Mouse (Mus musculus) limb, embryonic 14.5 days (tissue): ENCODE data around the gene Tssk3. TPM values are rescaled to one million over a fixed set of nuclear protein-coding genes. Genes with fewer than 3 reads are reported as not detected.

Experiments
- ATAC-seq: fragments of 200-750 bp; cut with Nextera tagmentation; 2 replicates; pipeline ENCODE4 v1.8.0; 2017; ENCODE audit warnings: low read depth, moderate number of reproducible peaks, moderate TSS enrichment; ENCODE audit not compliant: low FRiP score
- DNase-seq: peaks from one replicate; pipeline ENCODE4 v3.0.0-alpha.2; 2015; ENCODE audit warnings: low spot score
- H3K27ac ChIP-seq: fragments of 300-500 bp; sonication (generic); replicated peaks from 2 replicates; pipeline ENCODE4 v1.5.1; 2014; ENCODE audit warnings: low read depth, mild to moderate bottlenecking, low read length, moderate library complexity, mixed read lengths
- H3K27me3 ChIP-seq: fragments of 300-500 bp; sonication (generic); 2 replicates; pipeline ENCODE4 v1.6.1; 2014; ENCODE audit warnings: low read length, mixed read lengths; ENCODE audit not compliant: control insufficient read depth, insufficient read depth
- H3K36me3 ChIP-seq: fragments of 300-500 bp; sonication (generic); 2 replicates; pipeline ENCODE4 v1.6.1; 2014; ENCODE audit warnings: mild to moderate bottlenecking, low read length, moderate library complexity, mixed read lengths; ENCODE audit not compliant: control insufficient read depth, insufficient read depth
- H3K4me1 ChIP-seq: fragments of 300-500 bp; sonication (generic); 2 replicates; pipeline ENCODE4 v1.6.1; 2014; ENCODE audit warnings: antibody characterized with exemption, low read length, mixed read lengths; ENCODE audit not compliant: control insufficient read depth, insufficient read depth
- H3K4me2 ChIP-seq: fragments of 300-500 bp; sonication (generic); replicated peaks from 2 replicates; pipeline ENCODE4 v1.6.1; 2014; ENCODE audit warnings: low read depth, mild to moderate bottlenecking, low read length, moderate library complexity; ENCODE audit not compliant: severe bottlenecking
- H3K4me3 ChIP-seq: fragments of 300-500 bp; sonication (generic); replicated peaks from 2 replicates; pipeline ENCODE4 v1.5.1; 2014; ENCODE audit warnings: low read length
- H3K9ac ChIP-seq: fragments of 300-500 bp; sonication (generic); 2 replicates; pipeline ENCODE4 v1.6.1; 2014; ENCODE audit warnings: mild to moderate bottlenecking, low read depth, low read length, moderate library complexity; ENCODE audit not compliant: severe bottlenecking
- H3K9me3 ChIP-seq: fragments of 300-500 bp; sonication (generic); 2 replicates; pipeline ENCODE4 v1.6.1; 2016; ENCODE audit warnings: low read length; ENCODE audit not compliant: control insufficient read depth
- POLR2A ChIP-seq: fragments of 200-500 bp; IDR thresholded peaks from 2 replicates; pipeline ENCODE4 v1.8.0; 2012; ENCODE audit warnings: inconsistent platforms, mild to moderate bottlenecking, moderate library complexity, borderline replicate concordance; ENCODE audit not compliant: insufficient read depth, insufficient read length; ENCODE audit errors: extremely low read depth
- WGBS: fragments of 180-500 bp; shearing (Covaris S2); extraction: QIAGEN DNeasy Blood & Tissue Kit; methylation state at CpG from one replicate; pipeline ENCODE4 v1.1.7; 2014; 5-methylcytosine and 5-hydroxymethylcytosine counted together
- polyA plus RNA-seq, 2 experiments: library from polyadenylated mRNA; depleted of rRNA in 1 of 2; stranded (reverse) in 1 of 2; unstranded in 1 of 2; fragments of >200 nt; fragmentation: Nextera tagmentation in 1 of 2; extraction: Ambion mirVana in 1 of 2; gene quantifications; 2 replicates each; pipeline versions ENCODE4 v1.2.1 to v1.2.3; 2012 to 2014

The Tssk3 gene
- polyA plus RNA-seq, 2 experiments, result not detected

DNA sequence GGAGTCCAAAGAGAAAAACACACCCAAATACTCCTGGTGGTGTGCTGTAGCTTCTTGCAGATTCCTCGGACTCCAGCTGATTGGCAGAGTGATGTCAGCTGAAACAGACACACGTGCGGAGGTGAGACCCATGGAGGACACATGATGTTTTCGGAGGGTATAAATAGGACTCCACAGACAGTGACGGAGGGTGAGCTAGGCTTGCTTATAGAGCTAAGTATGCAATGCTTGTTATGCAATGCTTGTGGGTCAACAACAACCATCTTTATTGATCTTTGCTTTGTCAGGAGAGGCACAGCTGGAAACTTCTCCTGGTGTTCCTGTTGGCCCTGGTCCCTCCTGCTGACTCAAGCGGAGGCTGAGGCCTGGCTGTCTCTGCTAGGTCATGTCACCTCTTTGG lies 42.1 kb downstream of the Tssk3 start:
- WGBS, result 83% methylated on average over 6 of the region's 6 CpGs
- no peaks in the 10 kb centered on the region for H3K4me1 ChIP-seq

DNA sequence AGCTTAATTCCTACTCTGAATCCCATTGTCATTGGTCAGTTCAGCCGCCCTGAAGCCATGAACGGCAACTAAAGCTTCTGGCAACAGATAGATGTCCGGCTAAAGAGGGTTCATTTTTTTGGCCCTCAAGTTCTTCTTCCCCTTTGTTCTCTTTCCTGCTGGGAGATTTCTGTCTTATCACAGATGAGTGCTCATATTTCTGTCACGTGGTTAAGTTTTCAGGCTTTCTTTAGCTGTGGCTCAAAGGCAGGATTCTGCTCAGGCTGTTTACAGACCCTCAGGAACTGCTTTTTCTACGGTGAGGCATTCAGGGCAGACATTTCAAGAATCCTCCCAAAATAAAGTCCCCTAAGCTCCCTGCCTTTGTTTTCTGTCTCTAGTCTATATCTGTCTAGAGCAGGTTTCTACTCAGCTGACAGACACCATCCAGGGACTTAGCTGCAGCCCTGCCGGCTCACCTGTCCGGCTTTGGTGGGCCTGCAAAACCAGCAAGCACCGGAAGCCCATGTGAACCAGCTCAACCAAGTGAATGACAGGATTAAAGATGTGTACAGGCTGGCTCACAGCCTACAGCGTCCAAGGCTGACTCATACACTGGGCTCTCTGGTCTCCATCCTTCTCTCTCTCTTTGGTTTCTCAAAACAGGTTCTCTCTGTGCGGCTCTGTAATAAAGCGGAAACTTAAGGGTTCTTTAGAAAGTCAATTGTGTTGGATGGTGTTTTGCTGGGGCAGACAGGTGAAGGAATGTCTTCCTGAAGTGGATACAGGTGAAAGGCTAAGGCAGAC lies 42.9 kb downstream of the Tssk3 start:
- Histone ChIP-seq H3K4me3 (no peak overlapping the region), H3K4me1 (no peaks in the 10 kb centered on the region), H3K36me3 (no peaks in the 10 kb centered on the region), H3K27me3 (peaks cover 2% of the 10 kb centered on the region; the same call in 1 of the 2 replicates), H3K27ac (no peak overlapping the region), H3K4me2 (no peak overlapping the region), H3K9ac (no peak overlapping the region), H3K9me3 (no peaks in the 10 kb centered on the region)
- DNase-seq, result no peak
- ATAC-seq, result no peak; the same call in 1 of the 2 replicates
- 79% methylated on average over 11 of the region's 11 CpGs for WGBS
- TF ChIP-seq POLR2A, result no peak

More for the DNA sequence above, 42.1 kb downstream of the Tssk3 start:
- Histone ChIP-seq H3K9me3 (no peaks in the 10 kb centered on the region), H3K27me3 (no peaks in the 10 kb centered on the region), H3K36me3 (no peaks in the 10 kb centered on the region), H3K27ac (no peak overlapping the region), H3K9ac (no peak overlapping the region), H3K4me2 (no peak overlapping the region), H3K4me3 (no peak overlapping the region)
- TF ChIP-seq POLR2A, result no peak
- ATAC-seq (no peak), DNase-seq (no peak)

DNA sequence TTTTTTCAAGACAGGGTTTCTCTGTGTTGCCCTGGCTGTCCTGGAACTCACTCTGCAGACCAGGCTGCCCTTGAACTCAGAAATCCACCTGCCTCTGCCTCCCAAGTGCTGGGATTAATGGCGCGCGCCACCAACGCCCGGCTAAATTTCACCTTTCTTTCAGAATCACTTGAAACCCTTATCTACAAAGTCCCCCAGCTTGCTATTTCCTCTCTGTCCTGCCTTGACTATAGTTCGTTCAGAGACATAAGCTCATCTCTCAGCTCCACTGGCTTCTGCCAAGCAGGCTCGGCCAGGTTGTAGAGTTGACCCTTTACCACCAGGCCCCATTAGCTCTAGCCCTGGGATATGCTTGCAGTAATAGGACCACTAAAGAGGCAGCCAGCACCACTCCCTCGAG lies 43.5 kb downstream of the Tssk3 start:
- Histone ChIP-seq H3K27me3 (peaks cover 8% of the 10 kb centered on the region), H3K4me2 (no peak overlapping the region), H3K9me3 (no peaks in the 10 kb centered on the region), H3K9ac (no peak overlapping the region), H3K4me1 (no peaks in the 10 kb centered on the region), H3K36me3 (no peaks in the 10 kb centered on the region), H3K27ac (no peak overlapping the region), H3K4me3 (no peak overlapping the region)
- ATAC-seq (no peak), DNase-seq (no peak)
- WGBS, result 85% methylated on average over 8 of the region's 8 CpGs
- TF ChIP-seq POLR2A, result no peak

DNA sequence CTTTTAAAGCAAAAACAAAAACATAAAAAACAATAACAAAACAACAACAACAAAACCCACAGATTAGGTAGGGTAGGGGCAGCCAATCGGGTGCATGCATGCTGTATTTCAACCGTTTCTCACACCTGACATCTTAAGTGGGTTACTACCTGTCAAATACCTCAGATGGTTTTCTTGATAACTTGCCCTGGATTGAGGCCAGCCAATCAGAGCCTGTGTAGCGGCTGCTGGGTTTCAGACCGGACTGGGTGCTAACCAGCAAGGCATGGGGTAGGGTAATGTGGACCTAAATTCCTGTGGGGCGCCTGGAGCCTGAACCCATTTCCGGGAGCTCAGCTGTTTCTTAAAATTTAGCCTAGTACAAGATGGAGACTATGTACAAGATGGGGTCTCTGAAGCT lies 49.7 kb downstream of the Tssk3 start:
- 31% methylated on average over 6 of the region's 6 CpGs for WGBS
- DNase-seq, result no peak
- Histone ChIP-seq H3K4me2 (peak overlapping the region; percentile 61; the same call in 1 of the 2 replicates), H3K27me3 (peaks cover 39% of the 10 kb centered on the region), H3K4me1 (peaks cover 4% of the 10 kb centered on the region; the same call in 1 of the 2 replicates), H3K36me3 (no peaks in the 10 kb centered on the region), H3K27ac (no peak overlapping the region), H3K4me3 (peak overlapping the region; percentile 41), H3K9me3 (no peaks in the 10 kb centered on the region), H3K9ac (no peak overlapping the region)
- no peak for TF ChIP-seq POLR2A
- ATAC-seq, result no peak

DNA sequence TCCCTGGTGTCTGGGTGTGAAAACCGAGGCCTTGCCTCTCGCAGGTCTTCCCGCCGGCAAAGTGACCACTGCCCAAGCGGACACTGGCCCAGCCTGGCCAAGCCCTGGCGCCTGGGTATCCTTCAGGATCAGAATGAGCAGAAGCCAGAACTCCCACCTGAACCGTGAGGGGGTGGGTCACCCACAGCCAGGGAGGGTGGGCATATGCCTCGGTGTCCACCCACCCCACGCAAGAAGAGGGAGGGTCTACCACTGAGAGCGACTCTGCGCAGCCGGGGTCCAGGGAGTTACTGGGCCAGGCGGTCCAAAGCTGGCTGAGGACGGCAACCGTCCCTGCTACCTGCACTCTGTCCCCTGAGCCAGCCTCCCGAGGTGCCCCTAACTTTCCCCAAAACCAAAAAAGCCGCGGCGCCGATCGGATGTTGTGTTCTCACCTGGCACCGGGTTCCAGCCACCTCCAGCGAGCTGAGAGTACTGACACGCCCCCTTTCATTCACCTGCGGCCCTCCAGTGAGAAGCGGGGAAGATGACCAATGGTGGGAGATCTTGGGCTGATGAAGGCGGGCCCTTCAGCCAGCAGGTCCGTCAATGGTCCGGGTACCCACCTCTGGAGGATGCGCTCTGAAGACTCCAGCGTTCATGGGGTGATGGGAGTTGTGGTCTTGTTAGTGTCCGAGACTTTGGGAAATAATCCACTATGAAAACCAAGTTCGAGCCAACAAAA lies 50.3 kb downstream of the Tssk3 start, which contains the start of gene Zbtb8b:
Zbtb8b (minus strand) TSS at position 514 of the 724 bp plus-strand sequence.
- H3K4me2 ChIP-seq, result peak within 1 kb of the TSS; percentile 61
- peaks cover 4% of the 10 kb centered on the region; the same call in 1 of the 2 replicates for H3K4me1 ChIP-seq
- no peak for TF ChIP-seq POLR2A
- H3K27me3 ChIP-seq, result peaks cover 39% of the 10 kb centered on the region
- H3K27ac ChIP-seq, result no peak within 1 kb of the TSS
- peak within 1 kb of the TSS; percentile 41 for H3K4me3 ChIP-seq
- DNase-seq (peak; percentile 67), ATAC-seq (peak; percentile 81)
- H3K9ac ChIP-seq, result peak within 1 kb of the TSS; percentile 36; the same call in 1 of the 2 replicates
- H3K9me3 ChIP-seq, result no peaks in the 10 kb centered on the region
- no peaks in the 10 kb centered on the region for H3K36me3 ChIP-seq
- 2% methylated on average over 33 of the region's 33 CpGs for WGBS

Other genes with a start within 250 kb of the Tssk3 start
- 17.1 and 22.5 TPM in 2 replicates for gene C77080, start 229.6 kb downstream of the Tssk3 start, polyA plus RNA-seq (2012; rRNA removed)
- gene C77080, start 229.6 kb downstream of the Tssk3 start, polyA plus RNA-seq (2014; fragmentation: Nextera tagmentation; extraction: Ambion mirVana), result 7.6 and 9.2 TPM in 2 replicates
- gene Sync, start 203.4 kb downstream of the Tssk3 start, polyA plus RNA-seq (2012; rRNA removed), result 3.9 and 5.3 TPM in 2 replicates
- gene Sync, start 203.4 kb downstream of the Tssk3 start, polyA plus RNA-seq (2014; fragmentation: Nextera tagmentation; extraction: Ambion mirVana), result 4.6 and 6.1 TPM in 2 replicates
- 112 and 128 TPM in 2 replicates for gene Rbbp4, start 155.7 kb downstream of the Tssk3 start, polyA plus RNA-seq (2012; rRNA removed)
- gene Rbbp4, start 155.7 kb downstream of the Tssk3 start, polyA plus RNA-seq (2014; fragmentation: Nextera tagmentation; extraction: Ambion mirVana), result 331 and 346 TPM in 2 replicates
- gene Zbtb8os, start 155.3 kb downstream of the Tssk3 start, polyA plus RNA-seq (2012; rRNA removed), result 26.4 and 36.6 TPM in 2 replicates
- 44.4 TPM in 2 replicates for gene Zbtb8os, start 155.3 kb downstream of the Tssk3 start, polyA plus RNA-seq (2014; fragmentation: Nextera tagmentation; extraction: Ambion mirVana)
- 16.2 and 16.8 TPM in 2 replicates for gene Zbtb8a, start 112.9 kb downstream of the Tssk3 start, polyA plus RNA-seq (2012; rRNA removed)
- 5.6 and 7.1 TPM in 2 replicates for gene Zbtb8a, start 112.9 kb downstream of the Tssk3 start, polyA plus RNA-seq (2014; fragmentation: Nextera tagmentation; extraction: Ambion mirVana)
- gene Zbtb8b, start 50.2 kb downstream of the Tssk3 start, polyA plus RNA-seq (2012; rRNA removed), result 0.87 and 1.0 TPM in 2 replicates
- gene Zbtb8b, start 50.2 kb downstream of the Tssk3 start, polyA plus RNA-seq (2014; fragmentation: Nextera tagmentation; extraction: Ambion mirVana), result 1.3 and 2.0 TPM in 2 replicates
- gene Bsdc1, start 29.4 kb downstream of the Tssk3 start, polyA plus RNA-seq (2012; rRNA removed), result 24.6 and 28.9 TPM in 2 replicates
- gene Bsdc1, start 29.4 kb downstream of the Tssk3 start, polyA plus RNA-seq (2014; fragmentation: Nextera tagmentation; extraction: Ambion mirVana), result 27.6 and 29.9 TPM in 2 replicates
- gene Fam229a, start 168 bp upstream of the Tssk3 start, polyA plus RNA-seq (2012; rRNA removed), result 0.15 TPM in 1 of 2 replicates, not detected in the other
- gene Fam229a, start 168 bp upstream of the Tssk3 start, polyA plus RNA-seq (2014; fragmentation: Nextera tagmentation; extraction: Ambion mirVana), result not detected in 2 replicates
- gene Marcksl1, start 22.6 kb upstream of the Tssk3 start, polyA plus RNA-seq (2012; rRNA removed), result 563 and 613 TPM in 2 replicates
- 648 and 776 TPM in 2 replicates for gene Marcksl1, start 22.6 kb upstream of the Tssk3 start, polyA plus RNA-seq (2014; fragmentation: Nextera tagmentation; extraction: Ambion mirVana)
- 209 and 212 TPM in 2 replicates for gene Hdac1, start 51.7 kb upstream of the Tssk3 start, polyA plus RNA-seq (2012; rRNA removed)
- 201 and 225 TPM in 2 replicates for gene Hdac1, start 51.7 kb upstream of the Tssk3 start, polyA plus RNA-seq (2014; fragmentation: Nextera tagmentation; extraction: Ambion mirVana)
- 9.9 and 10.3 TPM in 2 replicates for gene Lck, start 82.6 kb upstream of the Tssk3 start, polyA plus RNA-seq (2012; rRNA removed)
- 6.3 and 6.8 TPM in 2 replicates for gene Lck, start 82.6 kb upstream of the Tssk3 start, polyA plus RNA-seq (2014; fragmentation: Nextera tagmentation; extraction: Ambion mirVana)
- gene Fam167b, start 87.5 kb upstream of the Tssk3 start, polyA plus RNA-seq (2012; rRNA removed), result 7.3 and 8.2 TPM in 2 replicates
- 4.1 and 5.3 TPM in 2 replicates for gene Fam167b, start 87.5 kb upstream of the Tssk3 start, polyA plus RNA-seq (2014; fragmentation: Nextera tagmentation; extraction: Ambion mirVana)
- gene Eif3i, start 109.6 kb upstream of the Tssk3 start, polyA plus RNA-seq (2012; rRNA removed), result 367 and 429 TPM in 2 replicates
- gene Eif3i, start 109.6 kb upstream of the Tssk3 start, polyA plus RNA-seq (2014; fragmentation: Nextera tagmentation; extraction: Ambion mirVana), result 333 and 334 TPM in 2 replicates
- 166 and 179 TPM in 2 replicates for gene Tmem234, start 109.6 kb upstream of the Tssk3 start, polyA plus RNA-seq (2012; rRNA removed)
- 191 and 193 TPM in 2 replicates for gene Tmem234, start 109.6 kb upstream of the Tssk3 start, polyA plus RNA-seq (2014; fragmentation: Nextera tagmentation; extraction: Ambion mirVana)
- 3.0 and 5.2 TPM in 2 replicates for gene Dcdc2b, start 123.2 kb upstream of the Tssk3 start, polyA plus RNA-seq (2012; rRNA removed)
- 2.5 and 3.4 TPM in 2 replicates for gene Dcdc2b, start 123.2 kb upstream of the Tssk3 start, polyA plus RNA-seq (2014; fragmentation: Nextera tagmentation; extraction: Ambion mirVana)
- gene Iqcc, start 128.1 kb upstream of the Tssk3 start, polyA plus RNA-seq (2012; rRNA removed), result 28.6 and 35.5 TPM in 2 replicates
- 23.2 and 28.6 TPM in 2 replicates for gene Iqcc, start 128.1 kb upstream of the Tssk3 start, polyA plus RNA-seq (2014; fragmentation: Nextera tagmentation; extraction: Ambion mirVana)
- 34.7 and 51.0 TPM in 2 replicates for gene Ccdc28b, start 132.9 kb upstream of the Tssk3 start, polyA plus RNA-seq (2012; rRNA removed)
- 42.8 and 45.7 TPM in 2 replicates for gene Ccdc28b, start 132.9 kb upstream of the Tssk3 start, polyA plus RNA-seq (2014; fragmentation: Nextera tagmentation; extraction: Ambion mirVana)
- gene Txlna, start 150.0 kb upstream of the Tssk3 start, polyA plus RNA-seq (2012; rRNA removed), result 80.3 and 82.6 TPM in 2 replicates
- 108 and 112 TPM in 2 replicates for gene Txlna, start 150.0 kb upstream of the Tssk3 start, polyA plus RNA-seq (2014; fragmentation: Nextera tagmentation; extraction: Ambion mirVana)
- 35.2 and 40.5 TPM in 2 replicates for gene Kpna6, start 181.7 kb upstream of the Tssk3 start, polyA plus RNA-seq (2012; rRNA removed)
- 14.6 and 15.2 TPM in 2 replicates for gene Kpna6, start 181.7 kb upstream of the Tssk3 start, polyA plus RNA-seq (2014; fragmentation: Nextera tagmentation; extraction: Ambion mirVana)
- 49.1 and 77.0 TPM in 2 replicates for gene Tmem39b, start 205.8 kb upstream of the Tssk3 start, polyA plus RNA-seq (2012; rRNA removed)
- 24.1 and 27.1 TPM in 2 replicates for gene Tmem39b, start 205.8 kb upstream of the Tssk3 start, polyA plus RNA-seq (2014; fragmentation: Nextera tagmentation; extraction: Ambion mirVana)